ENCODE assay signal across 22 mouse cellular contexts in genomic region chr3:52466571-52466970, GRCm38 (mm10).
DNase-seq lines count a peak whose midpoint lies in the region; ATAC-seq and TF ChIP-seq lines count a peak whose summit lies in the region.
"Had no signal": no experiment of that assay in that cellular context is flagged by ENCODE, and none has a peak within 500 bp of the region (broad histone marks: within the 10 kb centered on the region; RNA-seq: fewer than 3 reads in every experiment).

No protein-coding gene starts in this region.

- 66% methylated on average over 3 of the region's 3 CpGs for WGBS in hindbrain, embryonic 13.5 days
- WGBS in hindbrain, embryonic 11.5 days = 74% methylated on average over 3 of the region's 3 CpGs
- WGBS in cerebellum, adult 2 months = 12% methylated on average over 3 of the region's 3 CpGs
- WGBS in lung, postnatal 0 days = 66% methylated on average over 3 of the region's 3 CpGs

- no peaks in the 10 kb centered on the region for H3K36me3 ChIP-seq in hindbrain, embryonic 13.5 days
- H3K36me3 ChIP-seq in hindbrain, embryonic 11.5 days (ENCODE audit: control insufficient read depth, insufficient read depth, low read length) = no peaks in the 10 kb centered on the region
- no peaks in the 10 kb centered on the region for H3K36me3 ChIP-seq in lung, postnatal 0 days (ENCODE audit: insufficient read depth, low read length)
- H3K36me3 ChIP-seq: heart, embryonic 15.5 days; lung, embryonic 15.5 days; neural tube, embryonic 12.5 days had no signal

- TF ChIP-seq EP300 in lung, postnatal 0 days (IDR thresholded peaks at IDR 0.05) = no peak

- peak overlapping the region; percentile 77 for H3K27ac ChIP-seq in hindbrain, embryonic 13.5 days
- no peak overlapping the region for H3K27ac ChIP-seq in hindbrain, embryonic 11.5 days (ENCODE audit: low read depth, low read length)
- H3K27ac ChIP-seq in cerebellum, adult 2 months (ENCODE audit: insufficient read depth, low read length) = peak overlapping the region; percentile 29; the same call in 1 of the 2 replicates
- H3K27ac ChIP-seq in lung, postnatal 0 days (ENCODE audit: low read length) = no peak overlapping the region
- H3K27ac ChIP-seq: forebrain, embryonic 13.5 days; heart, adult 2 months; heart, embryonic 15.5 days; kidney, postnatal 0 days; layer of hippocampus, adult 2 months; liver, embryonic 14.5 days; lung, embryonic 15.5 days; neural tube, embryonic 12.5 days had no signal

- no peaks in the 10 kb centered on the region for H3K27me3 ChIP-seq in hindbrain, embryonic 13.5 days
- no peaks in the 10 kb centered on the region for H3K27me3 ChIP-seq in hindbrain, embryonic 11.5 days (ENCODE audit: control insufficient read depth, insufficient read depth, low read length)
- no peaks in the 10 kb centered on the region for H3K27me3 ChIP-seq in cerebellum, adult 2 months (ENCODE audit: control insufficient read depth, insufficient read depth, low read length)
- no peaks in the 10 kb centered on the region for H3K27me3 ChIP-seq in lung, postnatal 0 days (replicated peaks; ENCODE audit: insufficient read depth, low read length)
- H3K27me3 ChIP-seq: forebrain, embryonic 13.5 days; heart, embryonic 15.5 days; lung, embryonic 15.5 days; neural tube, embryonic 12.5 days had no signal

- 0 out of 2 replicates have a peak, but pooled peaks have one; percentile 32 for ATAC-seq in hindbrain, embryonic 13.5 days (ENCODE audit: low FRiP score)
- no peak for ATAC-seq in hindbrain, embryonic 11.5 days (ENCODE audit: low FRiP score)
- ATAC-seq in lung, postnatal 0 days = no peak
- ATAC-seq: forebrain, embryonic 13.5 days had no signal

- no peak overlapping the region for H3K4me3 ChIP-seq in hindbrain, embryonic 13.5 days
- H3K4me3 ChIP-seq in hindbrain, embryonic 11.5 days (ENCODE audit: low read depth, low read length) = no peak overlapping the region
- H3K4me3 ChIP-seq in cerebellum, adult 2 months (replicated peaks; ENCODE audit: insufficient read depth, low read depth, low read length) = no peak overlapping the region
- no peak overlapping the region for H3K4me3 ChIP-seq in lung, postnatal 0 days (ENCODE audit: low read depth, low read length)
- H3K4me3 ChIP-seq: forebrain, embryonic 13.5 days; heart, adult 2 months; heart, embryonic 15.5 days; layer of hippocampus, adult 2 months; lung, embryonic 15.5 days; neural tube, embryonic 12.5 days had no signal

- H3K9ac ChIP-seq in hindbrain, embryonic 13.5 days = no peak overlapping the region
- no peak overlapping the region for H3K9ac ChIP-seq in hindbrain, embryonic 11.5 days (ENCODE audit: low read depth, low read length)
- H3K9ac ChIP-seq in lung, postnatal 0 days (replicated peaks; ENCODE audit: low read depth) = no peak overlapping the region
- H3K9ac ChIP-seq: forebrain, embryonic 13.5 days; heart, embryonic 15.5 days; liver, embryonic 14.5 days; lung, embryonic 15.5 days; neural tube, embryonic 12.5 days had no signal

- no peak overlapping the region for H3K4me2 ChIP-seq in hindbrain, embryonic 13.5 days
- H3K4me2 ChIP-seq in hindbrain, embryonic 11.5 days (replicated peaks; ENCODE audit: low read depth, low read length) = no peak overlapping the region
- H3K4me2 ChIP-seq in lung, postnatal 0 days (replicated peaks; ENCODE audit: low read depth, low read length) = no peak overlapping the region
- H3K4me2 ChIP-seq: forebrain, embryonic 13.5 days; heart, embryonic 15.5 days; lung, embryonic 15.5 days; neural tube, embryonic 12.5 days had no signal

- peaks cover 13% of the 10 kb centered on the region for H3K4me1 ChIP-seq in hindbrain, embryonic 13.5 days (replicated peaks)
- no peaks in the 10 kb centered on the region for H3K4me1 ChIP-seq in hindbrain, embryonic 11.5 days (replicated peaks; ENCODE audit: control insufficient read depth, insufficient read depth, low read length)
- H3K4me1 ChIP-seq in cerebellum, adult 2 months (ENCODE audit: control insufficient read depth, insufficient read depth, low read length) = peaks cover 11% of the 10 kb centered on the region
- no peaks in the 10 kb centered on the region for H3K4me1 ChIP-seq in lung, postnatal 0 days (ENCODE audit: insufficient read depth, low read depth, low read length)
- H3K4me1 ChIP-seq: forebrain, embryonic 13.5 days; heart, embryonic 15.5 days; lung, embryonic 15.5 days had no signal

- DNase-seq in hindbrain, embryonic 11.5 days (ENCODE audit: low spot score) = no peak
- peak; percentile 38 for DNase-seq in cerebellum, adult 11 months
- peak; percentile 54 to 79 for DNase-seq in cerebellum, adult 2 months
- DNase-seq in forelimb bud, embryonic 11.5 days (ENCODE audit: low read depth, low spot score) = peak; percentile 9
- DNase-seq in lung, postnatal 0 days (ENCODE audit: low spot score) = no peak
- no peak for DNase-seq in spleen, postnatal 14 days (ENCODE audit: low spot score in 2 of 2)
- no peak for DNase-seq in lung, postnatal 10 days
- DNase-seq: gastrocnemius, postnatal 14 days; heart, adult 2 months; kidney, adult 18-20 months; layer of hippocampus, postnatal 36 days; right cerebral cortex, adult 18-20 months; thymus, adult 18-20 months; thymus, postnatal 4 days had no signal

- no peak for TF ChIP-seq POLR2A in cerebellum, adult 2 months (IDR thresholded peaks at IDR 0.05; ENCODE audit: borderline replicate concordance, insufficient read depth, low read length)

- TF ChIP-seq CTCF in cerebellum, adult 2 months (IDR thresholded peaks at IDR 0.05; ENCODE audit: borderline replicate concordance, insufficient read depth, low read depth, low read length) = no peak
- TF ChIP-seq CTCF in lung, postnatal 0 days (IDR thresholded peaks at IDR 0.05) = no peak

- peaks cover 7% of the 10 kb centered on the region for H3K9me3 ChIP-seq in hindbrain, embryonic 13.5 days
- peaks cover 6% of the 10 kb centered on the region; the same call in 1 of the 2 replicates for H3K9me3 ChIP-seq in hindbrain, embryonic 11.5 days (ENCODE audit: control insufficient read depth, low read length)
- no peaks in the 10 kb centered on the region for H3K9me3 ChIP-seq in lung, postnatal 0 days (ENCODE audit: low read length)

Comparison
In these comparisons a context has a peak if more than half of its experiments do, and no peak if none do; other contexts are left out.
1. H3K27ac ChIP-seq: peak in hindbrain, embryonic 13.5 days (single experiment) and cerebellum, adult 2 months (single experiment); none in hindbrain, embryonic 11.5 days (single experiment) and lung, postnatal 0 days (single experiment).
2. DNase-seq: peak in cerebellum, adult 11 months (single experiment), cerebellum, adult 2 months (2 of 2) and forelimb bud, embryonic 11.5 days (single experiment); none in hindbrain, embryonic 11.5 days (single experiment), lung, postnatal 0 days (single experiment), spleen, postnatal 14 days (0 of 2) and lung, postnatal 10 days (single experiment).